Mouse (Mus musculus): ENCODE data around the gene Bcat2. TPM values are rescaled to one million over a fixed set of nuclear protein-coding genes. Genes with fewer than 3 reads are reported as not detected.

Gene Bcat2
- polyA plus RNA-seq, 1 experiment = 44.3 TPM

DNA sequence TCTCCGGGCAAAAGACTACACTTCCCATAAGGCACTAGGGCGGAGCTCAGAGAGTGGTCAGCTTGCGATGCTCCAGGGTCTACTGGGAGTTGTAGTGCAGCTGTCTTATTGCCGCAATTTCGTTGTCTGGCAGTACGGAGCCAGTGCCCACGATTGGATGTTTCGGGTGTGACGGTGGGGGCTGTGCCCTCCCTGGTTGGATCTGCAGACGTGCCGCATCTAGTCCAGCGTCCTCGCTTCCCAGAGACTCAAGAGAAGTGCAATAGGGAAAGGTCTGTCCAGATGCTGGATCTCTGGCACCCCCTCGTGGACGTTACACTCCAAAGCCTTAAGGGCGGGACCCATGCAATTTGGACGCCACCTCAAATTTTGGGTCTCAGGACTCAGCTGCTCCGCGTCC is 19.2 kb downstream of the Bcat2 start:
- Histone ChIP-seq H3K27ac (ENCODE audit: control insufficient read depth, insufficient read depth, low read depth, low read length) (no peak overlapping the region), H3K36me3 (ENCODE audit: control insufficient read depth, insufficient read depth, low read length) (no peaks in the 10 kb centered on the region; the same call in 1 of the 2 replicates), H3K27me3 (ENCODE audit: control insufficient read depth, insufficient read depth, low read length) (no peaks in the 10 kb centered on the region), H3K4me1 (ENCODE audit: control insufficient read depth, insufficient read depth, low read length) (peaks cover 12% of the 10 kb centered on the region), H3K4me3 (ENCODE audit: control insufficient read depth, low read depth, low read length) (peak overlapping the region; percentile 77)
- TF ChIP-seq CTCF (IDR thresholded peaks at IDR 0.05; ENCODE audit: control insufficient read depth, insufficient read depth, insufficient replicate concordance, low read depth, low read length) (peak; percentile 71; the same call in 1 of the 2 replicates), POLR2A (IDR thresholded peaks at IDR 0.05; ENCODE audit: control insufficient read depth, low read depth, low read length) (no peak)

GRCm38 (mm10) chr7:45589898-45590297 is 19.9 kb downstream of the Bcat2 start:
- TF ChIP-seq POLR2A (IDR thresholded peaks at IDR 0.05; ENCODE audit: control insufficient read depth, low read depth, low read length) = no peak
- no peak for TF ChIP-seq CTCF (IDR thresholded peaks at IDR 0.05; ENCODE audit: control insufficient read depth, insufficient read depth, insufficient replicate concordance, low read depth, low read length)
- no peaks in the 10 kb centered on the region for H3K27me3 ChIP-seq (ENCODE audit: control insufficient read depth, insufficient read depth, low read length)
- peaks cover 12% of the 10 kb centered on the region for H3K4me1 ChIP-seq (ENCODE audit: control insufficient read depth, insufficient read depth, low read length)
- H3K36me3 ChIP-seq (ENCODE audit: control insufficient read depth, insufficient read depth, low read length) = no peaks in the 10 kb centered on the region; the same call in 1 of the 2 replicates
- H3K4me3 ChIP-seq (ENCODE audit: control insufficient read depth, low read depth, low read length) = no peak overlapping the region
- H3K27ac ChIP-seq (ENCODE audit: control insufficient read depth, insufficient read depth, low read depth, low read length) = peak overlapping the region; percentile 27; the same call in 1 of the 2 replicates

DNA sequence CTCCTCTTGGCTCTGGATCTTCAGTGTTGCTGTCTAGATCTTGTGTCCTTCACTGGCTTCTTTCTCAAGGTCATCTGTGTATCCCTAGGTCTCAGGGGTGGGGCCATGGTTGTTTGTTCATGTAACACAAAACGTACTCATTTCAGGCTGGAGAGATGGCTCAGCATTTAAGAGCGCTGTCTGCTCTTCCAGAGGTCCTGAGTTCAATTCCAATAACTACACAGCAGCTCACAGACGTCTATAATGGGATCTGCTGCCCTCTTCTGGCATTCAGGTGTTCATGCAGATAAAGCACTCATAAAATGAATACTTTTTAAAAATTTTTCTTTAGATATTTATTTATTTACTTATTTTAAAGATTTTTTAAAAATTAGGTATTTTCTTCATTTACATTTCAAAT is 20.9 kb downstream of the Bcat2 start:
- H3K4me3 ChIP-seq (ENCODE audit: control insufficient read depth, low read depth, low read length) = no peak overlapping the region
- no peaks in the 10 kb centered on the region for H3K27me3 ChIP-seq (ENCODE audit: control insufficient read depth, insufficient read depth, low read length)
- H3K4me1 ChIP-seq (ENCODE audit: control insufficient read depth, insufficient read depth, low read length) = peaks cover 12% of the 10 kb centered on the region
- H3K36me3 ChIP-seq (ENCODE audit: control insufficient read depth, insufficient read depth, low read length) = no peaks in the 10 kb centered on the region; the same call in 1 of the 2 replicates
- no peak for TF ChIP-seq POLR2A (IDR thresholded peaks at IDR 0.05; ENCODE audit: control insufficient read depth, low read depth, low read length)
- no peak for TF ChIP-seq CTCF (IDR thresholded peaks at IDR 0.05; ENCODE audit: control insufficient read depth, insufficient read depth, insufficient replicate concordance, low read depth, low read length)
- no peak overlapping the region for H3K27ac ChIP-seq (ENCODE audit: control insufficient read depth, insufficient read depth, low read depth, low read length)

DNA sequence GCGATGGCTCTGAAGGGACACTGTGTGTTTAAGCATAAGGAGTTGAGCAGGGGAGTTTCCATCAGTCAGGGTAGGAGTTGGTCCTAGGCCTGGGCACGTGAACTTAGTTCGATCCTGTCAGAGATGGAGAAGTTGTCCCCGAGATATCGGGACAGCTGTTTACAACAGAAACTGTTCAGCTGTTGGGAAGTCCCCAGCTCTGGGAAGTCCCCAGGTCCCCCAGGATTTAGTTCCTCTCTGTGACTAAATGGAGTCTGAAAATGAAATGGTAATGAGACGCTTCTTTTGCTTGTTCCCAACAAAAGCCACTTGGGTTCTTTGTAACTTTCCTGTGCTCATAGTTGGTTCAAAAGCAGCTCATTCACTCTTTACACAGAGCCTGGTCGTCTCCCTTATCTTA is 21.9 kb downstream of the Bcat2 start:
- H3K27me3 ChIP-seq (ENCODE audit: control insufficient read depth, insufficient read depth, low read length) = no peaks in the 10 kb centered on the region
- H3K36me3 ChIP-seq (ENCODE audit: control insufficient read depth, insufficient read depth, low read length) = no peaks in the 10 kb centered on the region; the same call in 1 of the 2 replicates
- H3K4me3 ChIP-seq (ENCODE audit: control insufficient read depth, low read depth, low read length) = no peak overlapping the region
- TF ChIP-seq CTCF (IDR thresholded peaks at IDR 0.05; ENCODE audit: control insufficient read depth, insufficient read depth, insufficient replicate concordance, low read depth, low read length) (no peak), POLR2A (IDR thresholded peaks at IDR 0.05; ENCODE audit: control insufficient read depth, low read depth, low read length) (no peak)
- H3K4me1 ChIP-seq (ENCODE audit: control insufficient read depth, insufficient read depth, low read length) = peaks cover 12% of the 10 kb centered on the region
- H3K27ac ChIP-seq (ENCODE audit: control insufficient read depth, insufficient read depth, low read depth, low read length) = no peak overlapping the region

DNA sequence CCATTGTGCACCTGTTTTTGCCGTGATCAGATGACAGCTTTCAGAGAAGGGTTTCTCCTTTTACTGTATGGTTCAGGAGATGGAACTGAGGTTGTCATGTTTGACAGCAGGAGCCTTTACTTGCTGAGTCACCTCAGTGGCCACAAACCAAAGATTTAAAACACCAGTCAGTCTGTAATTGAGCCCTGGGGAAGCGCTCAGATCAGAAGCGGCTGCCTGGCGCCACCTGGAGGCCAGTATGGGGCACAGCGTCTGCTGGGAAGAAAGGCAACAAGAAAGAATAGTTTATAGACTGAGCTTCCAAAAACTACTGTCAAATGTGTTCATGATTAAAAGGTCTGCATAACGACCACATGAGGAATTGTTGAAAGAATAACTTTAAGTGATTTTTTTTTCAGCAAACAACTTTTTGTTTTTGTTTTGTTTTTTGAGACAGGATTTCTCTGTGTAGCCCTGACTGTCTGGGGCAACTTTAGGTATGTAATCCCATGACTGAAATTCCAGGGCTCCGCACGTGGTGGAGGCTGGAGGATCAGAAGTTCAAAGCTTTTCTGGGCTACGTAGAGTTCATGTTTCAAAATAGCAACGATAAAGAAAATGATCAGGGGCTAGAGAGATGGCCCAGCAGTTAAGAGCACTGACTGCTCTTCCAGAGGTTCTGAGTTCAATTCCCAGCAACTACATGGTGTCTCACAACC is 23.3 kb downstream of the Bcat2 start:
- no peak overlapping the region for H3K27ac ChIP-seq (ENCODE audit: control insufficient read depth, insufficient read depth, low read depth, low read length)
- H3K36me3 ChIP-seq (ENCODE audit: control insufficient read depth, insufficient read depth, low read length) = no peaks in the 10 kb centered on the region
- no peak overlapping the region for H3K4me3 ChIP-seq (ENCODE audit: control insufficient read depth, low read depth, low read length)
- H3K27me3 ChIP-seq (ENCODE audit: control insufficient read depth, insufficient read depth, low read length) = no peaks in the 10 kb centered on the region
- H3K4me1 ChIP-seq (ENCODE audit: control insufficient read depth, insufficient read depth, low read length) = peaks cover 9% of the 10 kb centered on the region
- TF ChIP-seq POLR2A (IDR thresholded peaks at IDR 0.05; ENCODE audit: control insufficient read depth, low read depth, low read length) (no peak), CTCF (IDR thresholded peaks at IDR 0.05; ENCODE audit: control insufficient read depth, insufficient read depth, insufficient replicate concordance, low read depth, low read length) (peak; percentile 89)

GRCm38 (mm10) chr7:45595176-45595575 is 25.2 kb downstream of the Bcat2 start:
- H3K27me3 ChIP-seq (ENCODE audit: control insufficient read depth, insufficient read depth, low read length) = no peaks in the 10 kb centered on the region
- H3K36me3 ChIP-seq (ENCODE audit: control insufficient read depth, insufficient read depth, low read length) = no peaks in the 10 kb centered on the region
- peaks cover 7% of the 10 kb centered on the region for H3K4me1 ChIP-seq (ENCODE audit: control insufficient read depth, insufficient read depth, low read length)
- no peak for TF ChIP-seq POLR2A (IDR thresholded peaks at IDR 0.05; ENCODE audit: control insufficient read depth, low read depth, low read length)
- TF ChIP-seq CTCF (IDR thresholded peaks at IDR 0.05; ENCODE audit: control insufficient read depth, insufficient read depth, insufficient replicate concordance, low read depth, low read length) = no peak
- no peak overlapping the region for H3K27ac ChIP-seq (ENCODE audit: control insufficient read depth, insufficient read depth, low read depth, low read length)
- H3K4me3 ChIP-seq (ENCODE audit: control insufficient read depth, low read depth, low read length) = no peak overlapping the region

DNA sequence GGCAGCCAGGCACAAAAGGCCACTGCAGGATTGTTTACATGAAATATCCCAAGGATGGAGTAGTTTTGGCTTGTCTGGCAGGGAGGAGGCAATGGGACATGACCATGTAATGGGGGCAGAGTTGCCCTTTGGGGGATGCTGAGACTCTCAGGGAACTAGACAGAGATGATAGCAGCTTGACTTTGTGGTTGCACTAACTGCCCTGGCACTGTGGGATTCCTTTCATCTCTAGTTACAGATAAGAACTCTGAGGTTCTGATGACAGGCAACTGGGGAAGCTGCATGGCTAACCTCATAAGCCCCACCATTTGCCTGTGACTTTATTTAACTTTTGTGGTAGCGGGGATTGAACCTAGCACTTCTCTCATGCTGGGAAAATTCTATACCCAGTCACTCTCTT is 26.2 kb downstream of the Bcat2 start:
- Histone ChIP-seq H3K27me3 (ENCODE audit: control insufficient read depth, insufficient read depth, low read length) (no peaks in the 10 kb centered on the region), H3K27ac (ENCODE audit: control insufficient read depth, insufficient read depth, low read depth, low read length) (no peak overlapping the region), H3K4me3 (ENCODE audit: control insufficient read depth, low read depth, low read length) (no peak overlapping the region), H3K4me1 (ENCODE audit: control insufficient read depth, insufficient read depth, low read length) (peaks cover 7% of the 10 kb centered on the region), H3K36me3 (ENCODE audit: control insufficient read depth, insufficient read depth, low read length) (no peaks in the 10 kb centered on the region)
- TF ChIP-seq POLR2A (IDR thresholded peaks at IDR 0.05; ENCODE audit: control insufficient read depth, low read depth, low read length) = no peak
- no peak for TF ChIP-seq CTCF (IDR thresholded peaks at IDR 0.05; ENCODE audit: control insufficient read depth, insufficient read depth, insufficient replicate concordance, low read depth, low read length)

Measured in testis, adult 2 months (tissue).